Mouse (Mus musculus): ENCODE data around the gene Itgb1bp2. TPM values are rescaled to one million over a fixed set of nuclear protein-coding genes. Genes with fewer than 3 reads are reported as not detected.
"Not testable (repeated sequence)": the region's sequence is repeated elsewhere in the genome, so short reads cannot be mapped to it uniquely, and the experiment has no call there.

Itgb1bp2 gene
- polyA plus RNA-seq, 1 experiment = 0.36 TPM

DNA sequence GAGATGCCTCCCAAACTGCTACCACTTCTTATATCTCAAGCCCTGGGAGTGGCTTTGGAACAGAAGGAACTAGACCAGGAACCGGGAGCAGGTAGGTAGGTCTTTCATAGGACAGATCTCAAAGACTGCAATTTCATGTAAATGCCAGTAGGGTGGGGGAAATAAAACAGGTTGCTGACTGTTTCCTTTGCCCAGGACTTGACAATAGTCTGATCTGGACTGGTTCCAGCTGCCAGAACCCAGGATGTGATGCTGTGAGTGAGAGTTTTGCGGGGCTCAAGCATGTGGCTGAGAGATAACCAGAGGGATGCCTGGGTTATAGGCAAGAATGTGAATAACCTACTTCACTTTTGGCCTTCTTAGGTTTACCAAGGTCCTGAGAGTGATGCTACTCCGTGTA is 2.7 kb downstream of the Itgb1bp2 start:
- Histone ChIP-seq H3ac (ENCODE audit: control insufficient read depth, insufficient read length, low read depth) (no peak overlapping the region), H3K27me3 (ENCODE audit: control insufficient read depth, insufficient read depth, insufficient read length) (no peaks in the 10 kb centered on the region), H3K79me2 (ENCODE audit: control insufficient read depth, insufficient read depth) (no peaks in the 10 kb centered on the region), H3K79me3 (ENCODE audit: low read depth) (no peaks in the 10 kb centered on the region), H3K4me3 (ENCODE audit: insufficient read depth, poor library complexity, severe bottlenecking) (no peak overlapping the region), H3K36me3 (ENCODE audit: control insufficient read depth, insufficient read depth) (peaks cover 48% of the 10 kb centered on the region)
- no peak for TF ChIP-seq FOSL1 (IDR thresholded peaks at IDR 0.05; ENCODE audit: insufficient read depth, low read length, poor library complexity, severe bottlenecking)
- no peak for TF ChIP-seq MAX (IDR thresholded peaks at IDR 0.05)
- no peak for TF ChIP-seq CEBPB (IDR thresholded peaks at IDR 0.05; ENCODE audit: low read depth)
- TF ChIP-seq CTCF (IDR thresholded peaks at IDR 0.05; ENCODE audit: control insufficient read depth, insufficient read depth, insufficient read length) = no peak
- no peak for TF ChIP-seq MYOG (IDR thresholded peaks at IDR 0.05; ENCODE audit: control insufficient read depth, extremely low read depth, insufficient read length)
- TF ChIP-seq USF1 (IDR thresholded peaks at IDR 0.05; ENCODE audit: low read depth) = no peak
- no peak for TF ChIP-seq MYOD1 (IDR thresholded peaks at IDR 0.05; ENCODE audit: control insufficient read depth, insufficient read length, low read depth)

DNA sequence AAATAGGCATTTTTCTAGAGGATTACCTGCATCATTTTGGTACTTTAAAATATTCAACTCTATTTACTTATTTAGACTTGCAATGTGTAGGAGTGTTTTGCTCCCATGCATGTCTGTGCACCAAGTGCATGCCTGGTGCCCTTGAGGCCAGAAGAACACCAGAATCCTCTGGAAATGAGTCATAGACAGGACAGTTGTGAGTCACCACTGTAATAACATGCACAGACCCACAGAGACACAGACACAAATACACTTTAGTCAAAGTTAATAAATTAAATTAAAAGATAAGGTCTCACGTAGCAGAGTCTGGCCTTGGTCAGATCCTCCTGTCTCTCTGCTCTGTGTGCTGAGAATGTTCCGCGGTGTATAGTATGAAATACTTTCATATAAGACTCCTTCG is 23.3 kb downstream of the Itgb1bp2 start:
- no peaks in the 10 kb centered on the region for H3K36me3 ChIP-seq (ENCODE audit: control insufficient read depth, insufficient read depth)
- no peak overlapping the region for H3ac ChIP-seq (ENCODE audit: control insufficient read depth, insufficient read length, low read depth)

GRCm38 (mm10) chrX:101481604-101482350 is 32.9 kb downstream of the Itgb1bp2 start:
- no peak overlapping the region for H3K4me3 ChIP-seq (ENCODE audit: insufficient read depth, poor library complexity, severe bottlenecking)
- H3K27me3 ChIP-seq (ENCODE audit: control insufficient read depth, insufficient read depth, insufficient read length) = no peaks in the 10 kb centered on the region
- no peaks in the 10 kb centered on the region for H3K79me3 ChIP-seq (ENCODE audit: low read depth)
- H3K36me3 ChIP-seq (ENCODE audit: control insufficient read depth, insufficient read depth) = no peaks in the 10 kb centered on the region
- H3K79me2 ChIP-seq (ENCODE audit: control insufficient read depth, insufficient read depth) = no peaks in the 10 kb centered on the region
- no peak overlapping the region for H3ac ChIP-seq (ENCODE audit: control insufficient read depth, insufficient read length, low read depth)
- TF ChIP-seq FOSL1 (IDR thresholded peaks at IDR 0.05; ENCODE audit: insufficient read depth, low read length, poor library complexity, severe bottlenecking) (no peak), MYOD1 (IDR thresholded peaks at IDR 0.05; ENCODE audit: control insufficient read depth, insufficient read length, low read depth) (no peak), MAX (IDR thresholded peaks at IDR 0.05) (no peak), CEBPB (IDR thresholded peaks at IDR 0.05; ENCODE audit: low read depth) (no peak), CTCF (IDR thresholded peaks at IDR 0.05; ENCODE audit: control insufficient read depth, insufficient read depth, insufficient read length) (no peak), USF1 (IDR thresholded peaks at IDR 0.05; ENCODE audit: low read depth) (no peak), MYOG (IDR thresholded peaks at IDR 0.05; ENCODE audit: control insufficient read depth, extremely low read depth, insufficient read length) (no peak)

More for the DNA sequence above, 23.3 kb downstream of the Itgb1bp2 start:
- peak; percentile 30 for TF ChIP-seq FOSL1 (IDR thresholded peaks at IDR 0.05; ENCODE audit: insufficient read depth, low read length, poor library complexity, severe bottlenecking)
- TF ChIP-seq MYOG (IDR thresholded peaks at IDR 0.05; ENCODE audit: control insufficient read depth, extremely low read depth, insufficient read length) = no peak
- no peak for TF ChIP-seq MYOD1 (IDR thresholded peaks at IDR 0.05; ENCODE audit: control insufficient read depth, insufficient read length, low read depth)
- no peak for TF ChIP-seq MAX (IDR thresholded peaks at IDR 0.05)
- TF ChIP-seq USF1 (IDR thresholded peaks at IDR 0.05; ENCODE audit: low read depth) = no peak
- Histone ChIP-seq H3K4me3 (ENCODE audit: insufficient read depth, poor library complexity, severe bottlenecking) (no peak overlapping the region), H3K27me3 (ENCODE audit: control insufficient read depth, insufficient read depth, insufficient read length) (no peaks in the 10 kb centered on the region), H3K79me3 (ENCODE audit: low read depth) (no peaks in the 10 kb centered on the region), H3K79me2 (ENCODE audit: control insufficient read depth, insufficient read depth) (no peaks in the 10 kb centered on the region)

- H3K79me3 ChIP-seq (ENCODE audit: low read depth); H3K36me3 ChIP-seq (ENCODE audit: control insufficient read depth, insufficient read depth); H3K79me2 ChIP-seq (ENCODE audit: control insufficient read depth, insufficient read depth); H3K4me3 ChIP-seq (ENCODE audit: insufficient read depth, poor library complexity, severe bottlenecking); H3ac ChIP-seq (ENCODE audit: control insufficient read depth, insufficient read length, low read depth); H3K27me3 ChIP-seq (ENCODE audit: control insufficient read depth, insufficient read depth, insufficient read length): not testable (repeated sequence)
- peak; percentile 48 for TF ChIP-seq CTCF (IDR thresholded peaks at IDR 0.05; ENCODE audit: control insufficient read depth, insufficient read depth, insufficient read length)
Measured at GRCm38 (mm10) chrX:101486487-101487152, 37.7 kb downstream of the Itgb1bp2 start.

Other genes with a start within 250 kb of the Itgb1bp2 start
- gene Snx12, start 226.5 kb upstream of the Itgb1bp2 start, polyA plus RNA-seq (2012; fragmentation: generic; extraction: Trizol) = 51.3 TPM
- gene Foxo4, start 194.6 kb upstream of the Itgb1bp2 start, polyA plus RNA-seq (2012; fragmentation: generic; extraction: Trizol) = 8.6 TPM
- not detected for gene Gm614, start 185.1 kb upstream of the Itgb1bp2 start, polyA plus RNA-seq (2012; fragmentation: generic; extraction: Trizol)
- 1.7 TPM for gene Il2rg, start 180.8 kb upstream of the Itgb1bp2 start, polyA plus RNA-seq (2012; fragmentation: generic; extraction: Trizol)
- not detected for gene Gm20489, start 180.1 kb upstream of the Itgb1bp2 start, polyA plus RNA-seq (2012; fragmentation: generic; extraction: Trizol)
- 22.7 TPM for gene Med12, start 175.1 kb upstream of the Itgb1bp2 start, polyA plus RNA-seq (2012; fragmentation: generic; extraction: Trizol)
- gene Nlgn3, start 149.9 kb upstream of the Itgb1bp2 start, polyA plus RNA-seq (2012; fragmentation: generic; extraction: Trizol) = not detected
- not detected for gene Gjb1, start 72.7 kb upstream of the Itgb1bp2 start, polyA plus RNA-seq (2012; fragmentation: generic; extraction: Trizol)
- 15.8 TPM for gene Zmym3, start 28.2 kb upstream of the Itgb1bp2 start, polyA plus RNA-seq (2012; fragmentation: generic; extraction: Trizol)
- gene Nono, start 19.8 kb upstream of the Itgb1bp2 start, polyA plus RNA-seq (2012; fragmentation: generic; extraction: Trizol) = 304 TPM
- 8.0 TPM for gene Taf1, start 83.6 kb downstream of the Itgb1bp2 start, polyA plus RNA-seq (2012; fragmentation: generic; extraction: Trizol)
- 14.2 TPM for gene Ogt, start 191.0 kb downstream of the Itgb1bp2 start, polyA plus RNA-seq (2012; fragmentation: generic; extraction: Trizol)

Measured in C2C12 (cell line).